Mouse (Mus musculus): ENCODE data around the gene Elp4. TPM values are rescaled to one million over a fixed set of nuclear protein-coding genes. Genes with fewer than 3 reads are reported as not detected.

Gene Elp4
- polyA plus RNA-seq, 1 experiment = 11.3 TPM

- H3K4me2 ChIP-seq (ENCODE audit: low read depth) = no peak overlapping the region
These were observed 241.3 kb downstream of the Elp4 start for GRCm38 (mm10) chr2:105663101-105663511.

DNA sequence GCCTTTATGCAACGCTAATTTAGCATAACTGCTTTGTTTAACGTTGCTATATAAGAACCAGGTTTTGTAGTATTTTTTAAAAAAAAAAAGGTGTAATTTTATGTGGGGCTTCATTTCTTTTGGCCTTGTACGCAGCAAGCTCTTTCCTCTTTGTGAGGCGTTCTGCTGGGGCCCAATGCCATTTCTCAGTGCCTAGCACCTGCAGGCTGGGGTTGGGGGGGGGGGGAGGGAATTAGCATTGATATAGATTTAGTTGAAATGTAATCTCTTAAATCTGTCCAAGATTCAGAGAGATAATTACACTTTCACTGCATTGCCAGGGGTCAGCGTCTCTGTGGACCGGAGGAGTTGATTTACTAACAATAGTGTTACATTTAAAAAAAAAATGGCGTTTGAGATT, 241.8 kb downstream of the Elp4 start:
- peaks cover 50% of the 10 kb centered on the region for H3K27me3 ChIP-seq (ENCODE audit: control insufficient read depth, insufficient read depth, insufficient read length)
- H3K36me3 ChIP-seq (ENCODE audit: control insufficient read depth, insufficient read depth) = no peaks in the 10 kb centered on the region
- H3K4me2 ChIP-seq (ENCODE audit: low read depth) = no peak overlapping the region
- no peak overlapping the region for H3ac ChIP-seq (ENCODE audit: control insufficient read depth, insufficient read length)
- TF ChIP-seq TCF3 (IDR thresholded peaks at IDR 0.05; ENCODE audit: insufficient read length, low read depth) = no peak
- TF ChIP-seq USF1 (IDR thresholded peaks at IDR 0.05; ENCODE audit: low read depth) = no peak
- no peak for TF ChIP-seq MAX (IDR thresholded peaks at IDR 0.05; ENCODE audit: low read depth)
- no peaks in the 10 kb centered on the region for H3K79me2 ChIP-seq (ENCODE audit: control insufficient read depth, insufficient read depth)
- H3K4me3 ChIP-seq = no peak overlapping the region

More at GRCm38 (mm10) chr2:105663101-105663511, 241.3 kb downstream of the Elp4 start:
- Histone ChIP-seq H3ac (ENCODE audit: control insufficient read depth, insufficient read length) (no peak overlapping the region), H3K4me3 (no peak overlapping the region), H3K79me2 (ENCODE audit: control insufficient read depth, insufficient read depth) (no peaks in the 10 kb centered on the region), H3K27me3 (ENCODE audit: control insufficient read depth, insufficient read depth, insufficient read length) (peaks cover 55% of the 10 kb centered on the region), H3K36me3 (ENCODE audit: control insufficient read depth, insufficient read depth) (no peaks in the 10 kb centered on the region)
- TF ChIP-seq MYOD1 (IDR thresholded peaks at IDR 0.05; ENCODE audit: control insufficient read depth in 1 of 3, insufficient read length in 2 of 3, low read depth in 2 of 3) (no peak), TCF12 (IDR thresholded peaks at IDR 0.05; ENCODE audit: insufficient read depth, poor library complexity, severe bottlenecking) (no peak), POLR2AphosphoS2 (IDR thresholded peaks at IDR 0.05; ENCODE audit: insufficient read length, low read depth) (no peak), MYOG (IDR thresholded peaks at IDR 0.05; ENCODE audit: control insufficient read depth in 1 of 3, insufficient read depth in 1 of 3, insufficient read length in 2 of 3, low read depth in 2 of 3) (no peak), TCF3 (IDR thresholded peaks at IDR 0.05; ENCODE audit: insufficient read length, low read depth) (no peak), MAX (IDR thresholded peaks at IDR 0.05; ENCODE audit: low read depth) (no peak), CEBPB (IDR thresholded peaks at IDR 0.05; ENCODE audit: insufficient read depth, poor library complexity, severe bottlenecking) (no peak), SRF (IDR thresholded peaks at IDR 0.05; ENCODE audit: control insufficient read depth, insufficient read length, low read depth) (no peak), USF1 (IDR thresholded peaks at IDR 0.05; ENCODE audit: low read depth) (no peak), E2F4 (IDR thresholded peaks at IDR 0.05; ENCODE audit: insufficient read depth) (no peak), POLR2A (IDR thresholded peaks at IDR 0.05; ENCODE audit: insufficient read length, low read depth) (no peak), REST (IDR thresholded peaks at IDR 0.05; ENCODE audit: insufficient read depth, insufficient read length) (no peak)

- Histone ChIP-seq H3K4me2 (ENCODE audit: low read depth) (no peak overlapping the region), H3K27me3 (ENCODE audit: control insufficient read depth, insufficient read depth, insufficient read length) (peaks cover 46% of the 10 kb centered on the region), H3K36me3 (ENCODE audit: control insufficient read depth, insufficient read depth) (no peaks in the 10 kb centered on the region), H3ac (ENCODE audit: control insufficient read depth, insufficient read length) (no peak overlapping the region), H3K79me2 (ENCODE audit: control insufficient read depth, insufficient read depth) (no peaks in the 10 kb centered on the region), H3K4me3 (no peak overlapping the region)
- TF ChIP-seq CEBPB (IDR thresholded peaks at IDR 0.05; ENCODE audit: insufficient read depth, poor library complexity, severe bottlenecking) = no peak
- no peak for TF ChIP-seq TCF12 (IDR thresholded peaks at IDR 0.05; ENCODE audit: insufficient read depth, poor library complexity, severe bottlenecking)
- TF ChIP-seq MYOD1 (IDR thresholded peaks at IDR 0.05; ENCODE audit: control insufficient read depth in 1 of 3, insufficient read length in 2 of 3, low read depth in 2 of 3) = no peak
- no peak for TF ChIP-seq POLR2AphosphoS2 (IDR thresholded peaks at IDR 0.05; ENCODE audit: insufficient read length, low read depth)
- TF ChIP-seq POLR2A (IDR thresholded peaks at IDR 0.05; ENCODE audit: insufficient read length, low read depth) = no peak
- no peak for TF ChIP-seq TCF3 (IDR thresholded peaks at IDR 0.05; ENCODE audit: insufficient read length, low read depth)
- TF ChIP-seq E2F4 (IDR thresholded peaks at IDR 0.05; ENCODE audit: insufficient read depth) = no peak
- no peak for TF ChIP-seq MYOG (IDR thresholded peaks at IDR 0.05; ENCODE audit: control insufficient read depth in 1 of 3, insufficient read depth in 1 of 3, insufficient read length in 2 of 3, low read depth in 2 of 3)
- no peak for TF ChIP-seq REST (IDR thresholded peaks at IDR 0.05; ENCODE audit: insufficient read depth, insufficient read length)
- TF ChIP-seq USF1 (IDR thresholded peaks at IDR 0.05; ENCODE audit: low read depth) = no peak
These were observed 242.2 kb downstream of the Elp4 start for GRCm38 (mm10) chr2:105662121-105662520.

DNA sequence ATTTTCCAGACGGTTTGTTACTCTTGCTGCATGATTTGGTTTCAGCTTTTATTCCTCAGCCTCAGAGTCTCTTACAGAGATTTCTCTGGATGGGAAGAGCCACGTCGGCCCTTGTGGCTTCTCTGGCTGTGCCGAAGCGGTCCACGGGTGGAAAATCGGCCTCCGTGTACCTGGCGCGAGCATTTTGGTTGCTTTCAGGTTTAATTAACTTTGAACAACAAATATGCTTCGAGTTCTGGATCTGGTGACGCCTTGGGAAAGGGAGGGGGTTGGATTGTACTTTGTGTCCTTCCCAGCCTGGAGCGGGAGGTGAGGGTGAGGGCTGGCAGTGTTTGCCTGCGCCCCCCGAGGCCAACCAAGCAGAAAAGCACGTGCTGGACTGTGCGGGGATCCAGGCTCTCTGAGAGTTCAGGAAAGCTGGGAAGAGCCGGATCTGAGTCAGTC, 242.7 kb downstream of the Elp4 start:
- H3K4me2 ChIP-seq (ENCODE audit: low read depth) = no peak overlapping the region
- TF ChIP-seq E2F4 (IDR thresholded peaks at IDR 0.05; ENCODE audit: insufficient read depth) (no peak), MYOD1 (IDR thresholded peaks at IDR 0.05; ENCODE audit: control insufficient read depth in 1 of 3, insufficient read length in 2 of 3, low read depth in 2 of 3) (no peak), MYOG (IDR thresholded peaks at IDR 0.05; ENCODE audit: control insufficient read depth in 1 of 3, insufficient read depth in 1 of 3, insufficient read length in 2 of 3, low read depth in 2 of 3) (no peak), TCF12 (IDR thresholded peaks at IDR 0.05; ENCODE audit: insufficient read depth, poor library complexity, severe bottlenecking) (no peak), MAX (IDR thresholded peaks at IDR 0.05; ENCODE audit: low read depth) (no peak), REST (IDR thresholded peaks at IDR 0.05; ENCODE audit: insufficient read depth, insufficient read length) (no peak), POLR2AphosphoS2 (IDR thresholded peaks at IDR 0.05; ENCODE audit: insufficient read length, low read depth) (no peak), USF1 (IDR thresholded peaks at IDR 0.05; ENCODE audit: low read depth) (no peak), TCF3 (IDR thresholded peaks at IDR 0.05; ENCODE audit: insufficient read length, low read depth) (no peak), POLR2A (IDR thresholded peaks at IDR 0.05; ENCODE audit: insufficient read length, low read depth) (no peak), SRF (IDR thresholded peaks at IDR 0.05; ENCODE audit: control insufficient read depth, insufficient read length, low read depth) (no peak), CEBPB (IDR thresholded peaks at IDR 0.05; ENCODE audit: insufficient read depth, poor library complexity, severe bottlenecking) (no peak)
- no peak overlapping the region for H3ac ChIP-seq (ENCODE audit: control insufficient read depth, insufficient read length)
- H3K27me3 ChIP-seq (ENCODE audit: control insufficient read depth, insufficient read depth, insufficient read length) = peaks cover 42% of the 10 kb centered on the region
- H3K79me2 ChIP-seq (ENCODE audit: control insufficient read depth, insufficient read depth) = no peaks in the 10 kb centered on the region
- H3K36me3 ChIP-seq (ENCODE audit: control insufficient read depth, insufficient read depth) = no peaks in the 10 kb centered on the region
- no peak overlapping the region for H3K4me3 ChIP-seq

Measured in myocyte (in vitro differentiated cells).